Mouse (Mus musculus) lung, embryonic 14.5 days (tissue): ENCODE measurements around the gene Samd4. TPM values are rescaled to one million over a fixed set of nuclear protein-coding genes. Genes with fewer than 3 reads are reported as not detected.

Experiments
- ATAC-seq: fragments of 200-750 bp; cut with Nextera tagmentation; 2 replicates; pipeline ENCODE4 v1.8.0; 2017; ENCODE audit warnings: mild to moderate bottlenecking, moderate TSS enrichment, moderate library complexity; ENCODE audit not compliant: insufficient read depth
- DNase-seq: peaks from one replicate; pipeline ENCODE4 v3.0.0-alpha.2; 2015
- H3K27ac ChIP-seq: fragments of 300-500 bp; sonication (generic); 2 replicates; pipeline ENCODE4 v1.5.1; 2014; ENCODE audit warnings: low read depth, mild to moderate bottlenecking, moderate library complexity
- H3K27me3 ChIP-seq: fragments of 300-500 bp; sonication (generic); 2 replicates; pipeline ENCODE4 v1.6.1; 2014; ENCODE audit warnings: low read length, control low read depth; ENCODE audit not compliant: insufficient read depth
- H3K36me3 ChIP-seq: fragments of 300-500 bp; sonication (generic); 2 replicates; pipeline ENCODE4 v1.6.1; 2014; ENCODE audit warnings: control low read depth; ENCODE audit not compliant: insufficient read depth
- H3K4me1 ChIP-seq: fragments of 300-500 bp; sonication (generic); 2 replicates; pipeline ENCODE4 v1.6.1; 2014; ENCODE audit warnings: antibody characterized with exemption, control low read depth; ENCODE audit not compliant: insufficient read depth
- H3K4me2 ChIP-seq: fragments of 300-500 bp; sonication (generic); 2 replicates; pipeline ENCODE4 v1.6.1; 2014; ENCODE audit warnings: mild to moderate bottlenecking
- H3K4me3 ChIP-seq: fragments of 300-500 bp; sonication (generic); 2 replicates; pipeline ENCODE4 v1.5.1; 2014; ENCODE audit warnings: low read depth, low read length
- H3K9ac ChIP-seq: fragments of 300-500 bp; sonication (generic); 2 replicates; pipeline ENCODE4 v1.6.1; 2014
- H3K9me3 ChIP-seq: fragments of 300-500 bp; sonication (generic); 2 replicates; pipeline ENCODE4 v1.6.1; 2016; ENCODE audit warnings: low read depth, low read length, control low read depth
- CTCF ChIP-seq: IDR thresholded peaks from 2 replicates; pipeline ENCODE4 v1.5.1; 2016; ENCODE audit warnings: antibody characterized with exemption, low read depth
- WGBS: fragments of 180-500 bp; shearing (Covaris S2); extraction: QIAGEN DNeasy Blood & Tissue Kit; methylation state at CpG from one replicate; pipeline ENCODE4 v1.1.7; 2014; 5-methylcytosine and 5-hydroxymethylcytosine counted together
- polyA plus RNA-seq: library from polyadenylated mRNA; unstranded; fragments of >200 nt; fragmentation: Nextera tagmentation; extraction: Ambion mirVana; gene quantifications from 2 replicates; pipeline ENCODE4 v1.2.1, GENCODE M21; 2014

Samd4 gene
- polyA plus RNA-seq, 1 experiment from 2014 or later: 4.6 TPM

DNA sequence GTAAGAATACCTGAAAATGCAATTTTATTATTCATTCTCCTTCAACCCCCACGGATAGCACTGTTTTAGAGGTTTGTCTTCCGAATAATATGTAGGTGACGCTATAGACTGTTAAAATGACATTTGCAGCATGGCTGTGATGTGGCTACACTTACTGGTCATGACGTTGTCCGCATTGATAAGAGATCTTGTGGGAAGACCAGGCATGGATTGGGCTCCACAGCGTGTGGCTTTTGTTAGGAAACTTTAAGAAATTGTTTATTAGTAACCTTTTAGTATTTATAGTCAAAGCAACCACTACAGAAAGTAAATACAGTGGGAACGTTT lies 2.7 kb downstream of the Samd4 start:
- Histone ChIP-seq H3K27ac (peak overlapping the region; percentile 81), H3K36me3 (peaks cover 5% of the 10 kb centered on the region), H3K4me2 (peak overlapping the region; percentile 98), H3K27me3 (no peaks in the 10 kb centered on the region), H3K4me1 (peaks cover 8% of the 10 kb centered on the region), H3K9ac (peak overlapping the region; percentile 67), H3K9me3 (no peaks in the 10 kb centered on the region), H3K4me3 (peak overlapping the region; percentile 71)
- TF ChIP-seq CTCF: no peak
- ATAC-seq: no peak
- peak; percentile 64 for DNase-seq
- 2% methylated on average over 7 of the region's 7 CpGs for WGBS

DNA sequence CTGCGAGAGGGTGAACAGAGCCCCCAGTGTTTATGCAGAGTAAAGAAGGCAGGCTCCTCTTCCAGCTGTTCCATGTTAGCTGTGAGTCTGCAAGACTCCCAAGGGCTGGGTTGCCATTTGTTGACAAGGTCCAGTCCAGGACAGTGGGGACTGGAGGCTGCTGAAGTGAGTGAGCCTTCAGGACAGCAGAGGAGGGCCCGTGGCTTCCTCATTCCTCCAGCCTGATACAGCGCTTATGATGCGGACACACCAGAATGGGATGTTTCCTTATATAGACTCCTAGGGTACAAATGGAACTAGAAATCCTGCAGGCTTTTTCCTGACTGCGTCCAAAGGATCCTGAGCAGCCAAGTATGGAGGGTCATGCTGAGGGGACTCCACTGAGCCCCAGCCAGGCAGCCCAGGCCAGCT lies 3.2 kb downstream of the Samd4 start:
- no peaks in the 10 kb centered on the region for H3K27me3 ChIP-seq
- peak overlapping the region; percentile 81 for H3K27ac ChIP-seq
- peak overlapping the region; percentile 71 for H3K4me3 ChIP-seq
- ATAC-seq (peak; percentile 39), DNase-seq (peak; percentile 81)
- H3K9me3 ChIP-seq: no peaks in the 10 kb centered on the region
- H3K36me3 ChIP-seq: peaks cover 6% of the 10 kb centered on the region
- H3K4me2 ChIP-seq: peak overlapping the region; percentile 98
- 9% methylated on average over 5 of the region's 5 CpGs for WGBS
- no peak for TF ChIP-seq CTCF
- H3K4me1 ChIP-seq: peaks cover 8% of the 10 kb centered on the region
- peak overlapping the region; percentile 67 for H3K9ac ChIP-seq

DNA sequence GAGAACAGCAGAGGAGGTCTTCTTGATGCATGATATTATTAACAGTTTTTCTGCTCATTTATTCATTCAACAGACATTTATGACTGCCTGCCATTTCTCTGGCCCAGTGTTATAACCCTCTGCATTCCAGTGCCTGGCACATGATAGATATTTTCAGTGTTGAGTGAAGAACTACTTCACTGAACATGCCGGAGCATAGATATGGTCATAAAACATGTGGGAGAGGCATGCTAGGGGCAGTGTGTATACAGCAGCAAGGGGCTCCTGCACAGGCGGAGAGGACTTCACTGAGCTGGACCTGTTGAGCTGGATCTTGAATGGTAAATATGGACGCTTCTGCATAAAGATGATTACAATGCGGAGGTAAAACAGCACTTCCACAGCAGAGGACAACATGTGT lies 6.4 kb downstream of the Samd4 start:
- no peak for ATAC-seq
- 77% methylated on average over 4 of the region's 4 CpGs for WGBS

DNA sequence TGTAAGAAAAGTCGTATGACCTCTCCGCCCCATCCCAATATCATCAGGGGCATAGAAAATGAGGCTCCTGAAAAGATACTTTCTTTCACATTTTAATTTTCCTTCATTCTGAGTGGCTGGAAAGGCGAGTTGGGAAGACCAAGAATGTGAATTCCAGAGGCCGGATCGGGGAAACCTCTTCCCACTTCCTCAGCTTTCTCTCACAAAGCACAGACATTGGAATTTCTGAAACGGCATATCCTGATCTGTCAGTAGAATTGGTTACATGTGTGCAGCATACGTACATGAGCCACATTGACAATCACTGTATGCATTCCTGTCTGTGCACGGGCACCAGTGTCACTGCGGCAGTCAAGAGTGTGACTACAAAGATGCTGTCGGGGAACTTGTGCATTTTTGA lies 11.3 kb downstream of the Samd4 start:
- no peaks in the 10 kb centered on the region for H3K4me1 ChIP-seq
- no peak for DNase-seq
- no peaks in the 10 kb centered on the region for H3K9me3 ChIP-seq
- WGBS: 83% methylated on average over 10 of the region's 10 CpGs
- ATAC-seq: no peak
- no peak overlapping the region for H3K27ac ChIP-seq
- no peak overlapping the region for H3K4me2 ChIP-seq
- H3K9ac ChIP-seq: no peak overlapping the region
- no peak overlapping the region for H3K4me3 ChIP-seq
- TF ChIP-seq CTCF: no peak
- peaks cover 6% of the 10 kb centered on the region for H3K36me3 ChIP-seq
- no peaks in the 10 kb centered on the region for H3K27me3 ChIP-seq

More for the DNA sequence above, 6.4 kb downstream of the Samd4 start:
- TF ChIP-seq CTCF: no peak
- H3K4me2 ChIP-seq: no peak overlapping the region
- H3K27me3 ChIP-seq: no peaks in the 10 kb centered on the region
- no peak overlapping the region; the same call in 1 of the 2 replicates for H3K9ac ChIP-seq
- peaks cover 6% of the 10 kb centered on the region; the same call in 1 of the 2 replicates for H3K4me1 ChIP-seq
- no peak overlapping the region for H3K4me3 ChIP-seq
- DNase-seq: no peak
- peaks cover 6% of the 10 kb centered on the region for H3K36me3 ChIP-seq
- no peak overlapping the region for H3K27ac ChIP-seq
- no peaks in the 10 kb centered on the region for H3K9me3 ChIP-seq

GRCm38 (mm10) chr14:46897953-46898352 lies 15.3 kb downstream of the Samd4 start:
- H3K4me2 ChIP-seq: no peak overlapping the region
- H3K27me3 ChIP-seq: no peaks in the 10 kb centered on the region
- H3K27ac ChIP-seq: no peak overlapping the region
- no peak for DNase-seq
- H3K4me1 ChIP-seq: no peaks in the 10 kb centered on the region
- no peaks in the 10 kb centered on the region for H3K9me3 ChIP-seq
- TF ChIP-seq CTCF: no peak
- no peak overlapping the region for H3K9ac ChIP-seq
- WGBS: 80% methylated on average over 5 of the region's 5 CpGs
- no peaks in the 10 kb centered on the region for H3K36me3 ChIP-seq
- ATAC-seq: no peak
- no peak overlapping the region for H3K4me3 ChIP-seq

- no peaks in the 10 kb centered on the region for H3K36me3 ChIP-seq
- H3K27me3 ChIP-seq: no peaks in the 10 kb centered on the region
- H3K4me3 ChIP-seq: no peak overlapping the region
- H3K4me1 ChIP-seq: no peaks in the 10 kb centered on the region
- H3K27ac ChIP-seq: no peak overlapping the region
- H3K4me2 ChIP-seq: no peak overlapping the region
- ATAC-seq: no peak
- H3K9ac ChIP-seq: no peak overlapping the region
- 77% methylated on average over 3 of the region's 3 CpGs for WGBS
- no peaks in the 10 kb centered on the region for H3K9me3 ChIP-seq
- DNase-seq: no peak
- TF ChIP-seq CTCF: no peak
Measured at GRCm38 (mm10) chr14:46898626-46899025, 16.0 kb downstream of the Samd4 start.

GRCm38 (mm10) chr14:46902498-46903087 lies 19.9 kb downstream of the Samd4 start:
- Histone ChIP-seq H3K9me3 (no peaks in the 10 kb centered on the region), H3K4me2 (no peak overlapping the region), H3K4me3 (no peak overlapping the region), H3K36me3 (no peaks in the 10 kb centered on the region), H3K4me1 (no peaks in the 10 kb centered on the region), H3K27me3 (no peaks in the 10 kb centered on the region), H3K27ac (no peak overlapping the region), H3K9ac (no peak overlapping the region)
- no peak for ATAC-seq
- no peak for TF ChIP-seq CTCF
- 84% methylated on average over 9 of the region's 9 CpGs for WGBS
- no peak for DNase-seq
